Mouse (Mus musculus) liver, adult 2 months (tissue): ENCODE data around the gene Gm21915.

Experiments used
- CTCF ChIP-seq: fragments of 200-500 bp; IDR thresholded peaks from 2 replicates; pipeline ENCODE4 v1.5.1; 2011; ENCODE audit warnings: low read depth, low read length, control low read depth
- POLR2A ChIP-seq: fragments of 200-500 bp; IDR thresholded peaks from 2 replicates; pipeline ENCODE4 v1.6.1; 2011; ENCODE audit warnings: low read length, control low read depth; ENCODE audit not compliant: insufficient read depth; ENCODE audit errors: extremely low read depth

GRCm38 (mm10) chr9:40649444-40649843, 21.0 kb upstream of the Gm21915 start:
- TF ChIP-seq CTCF: no peak
- no peak for TF ChIP-seq POLR2A
